25 mouse cellular contexts compared by ENCODE assay signal in genomic region chr3:41857446-41857845, GRCm38 (mm10).
DNase-seq lines count a peak whose midpoint lies in the region; ATAC-seq lines count a peak whose summit lies in the region.
"Had no signal": no experiment of that assay in that cellular context is flagged by ENCODE, and none has a peak within 500 bp of the region (broad histone marks: within the 10 kb centered on the region; RNA-seq: fewer than 3 reads in every experiment).

No protein-coding gene starts in this region.

- 64% methylated on average over 2 of the region's 2 CpGs for WGBS in embryonic facial prominence, embryonic 11.5 days
- WGBS in embryonic facial prominence, embryonic 10.5 days: 76% methylated on average over 2 of the region's 2 CpGs

- no peak for ATAC-seq in embryonic facial prominence, embryonic 11.5 days (replicated peaks; ENCODE audit: insufficient number of reproducible peaks, low FRiP score, low TSS enrichment, low read depth)
- ATAC-seq: CD4-positive, CD25-positive, alpha-beta regulatory T cell, adult 4 months; forebrain, embryonic 15.5 days; hindbrain, embryonic 16.5 days; inflammation-experienced regulatory T-cells, adult 6 months; intestine, embryonic 16.5 days had no signal

- peak; percentile 16 for DNase-seq in embryonic facial prominence, embryonic 11.5 days (ENCODE audit: low spot score)
- no peak for DNase-seq in embryonic facial prominence, embryonic 10.5 days (ENCODE audit: low spot score)
- peak; percentile 71 for DNase-seq in forelimb bud, embryonic 11.5 days (ENCODE audit: low read depth, low spot score)
- DNase-seq in hindlimb bud, embryonic 11.5 days (ENCODE audit: extremely low spot score, low read depth, low spot score): peak; percentile 72
- DNase-seq in mesoderm, embryonic 11.5 days (ENCODE audit: low read depth, low spot score): peak; percentile 10
- no peak for DNase-seq in cerebellum, postnatal 25 days
- DNase-seq: adrenal gland, adult 2 months; adrenal gland, postnatal 14 days; cerebellum, adult 11 months; cerebellum, adult 2 months; cerebellum, adult 9-11 months; cerebellum, postnatal 36 days; gastrocnemius, postnatal 10 days; gastrocnemius, postnatal 36 days; heart, adult 11 months had no signal

- no peaks in the 10 kb centered on the region for H3K9me3 ChIP-seq in embryonic facial prominence, embryonic 11.5 days (replicated peaks; ENCODE audit: control insufficient read depth, low read length)
- no peaks in the 10 kb centered on the region for H3K9me3 ChIP-seq in embryonic facial prominence, embryonic 10.5 days
- H3K9me3 ChIP-seq: embryonic facial prominence, embryonic 13.5 days; forebrain, embryonic 15.5 days; hindbrain, embryonic 13.5 days had no signal

- no peaks in the 10 kb centered on the region for H3K36me3 ChIP-seq in embryonic facial prominence, embryonic 11.5 days (replicated peaks; ENCODE audit: control insufficient read depth, insufficient read depth, low read depth, low read length)
- no peaks in the 10 kb centered on the region for H3K36me3 ChIP-seq in embryonic facial prominence, embryonic 10.5 days (replicated peaks)
- H3K36me3 ChIP-seq: embryonic facial prominence, embryonic 13.5 days; forebrain, embryonic 12.5 days; forebrain, embryonic 15.5 days; hindbrain, embryonic 13.5 days had no signal

- H3K27ac ChIP-seq in embryonic facial prominence, embryonic 11.5 days (replicated peaks; ENCODE audit: low read depth, low read length): no peak overlapping the region
- H3K27ac ChIP-seq in embryonic facial prominence, embryonic 10.5 days (replicated peaks): no peak overlapping the region
- H3K27ac ChIP-seq: embryonic facial prominence, embryonic 13.5 days; forebrain, embryonic 12.5 days; forebrain, embryonic 15.5 days; hindbrain, embryonic 13.5 days had no signal

- H3K4me2 ChIP-seq in embryonic facial prominence, embryonic 11.5 days (ENCODE audit: low read depth, low read length): no peak overlapping the region
- H3K4me2 ChIP-seq: embryonic facial prominence, embryonic 13.5 days; forebrain, embryonic 12.5 days; forebrain, embryonic 15.5 days; heart, embryonic 11.5 days; hindbrain, embryonic 13.5 days had no signal

- H3K4me1 ChIP-seq in embryonic facial prominence, embryonic 11.5 days (ENCODE audit: control insufficient read depth, insufficient read depth, low read length): no peaks in the 10 kb centered on the region
- no peaks in the 10 kb centered on the region for H3K4me1 ChIP-seq in embryonic facial prominence, embryonic 10.5 days
- H3K4me1 ChIP-seq: embryonic facial prominence, embryonic 13.5 days; forebrain, embryonic 12.5 days; forebrain, embryonic 15.5 days; hindbrain, embryonic 13.5 days had no signal

- no peak overlapping the region for H3K9ac ChIP-seq in embryonic facial prominence, embryonic 11.5 days (replicated peaks; ENCODE audit: low read length)
- H3K9ac ChIP-seq: embryonic facial prominence, embryonic 13.5 days; forebrain, embryonic 12.5 days; forebrain, embryonic 15.5 days; hindbrain, embryonic 13.5 days had no signal

- H3K27me3 ChIP-seq in embryonic facial prominence, embryonic 11.5 days (ENCODE audit: control insufficient read depth, insufficient read depth, low read length): no peaks in the 10 kb centered on the region
- no peaks in the 10 kb centered on the region for H3K27me3 ChIP-seq in embryonic facial prominence, embryonic 10.5 days (replicated peaks; ENCODE audit: low read depth, poor library complexity, severe bottlenecking)
- H3K27me3 ChIP-seq: embryonic facial prominence, embryonic 13.5 days; forebrain, embryonic 12.5 days; forebrain, embryonic 15.5 days; hindbrain, embryonic 13.5 days had no signal

- H3K4me3 ChIP-seq in embryonic facial prominence, embryonic 11.5 days (ENCODE audit: low read depth, low read length): no peak overlapping the region
- H3K4me3 ChIP-seq in embryonic facial prominence, embryonic 10.5 days: no peak overlapping the region
- H3K4me3 ChIP-seq: embryonic facial prominence, embryonic 13.5 days; erythroblast, embryonic 14.5 days; forebrain, embryonic 12.5 days; forebrain, embryonic 15.5 days; hindbrain, embryonic 13.5 days had no signal

Comparison
In these comparisons a context has a peak if more than half of its experiments do, and no peak if none do; other contexts are left out.
1. DNase-seq: peak in embryonic facial prominence, embryonic 11.5 days (single experiment), forelimb bud, embryonic 11.5 days (single experiment), hindlimb bud, embryonic 11.5 days (single experiment) and mesoderm, embryonic 11.5 days (single experiment); none in embryonic facial prominence, embryonic 10.5 days (single experiment) and cerebellum, postnatal 25 days (0 of 2).